Mouse (Mus musculus) spleen, postnatal 14 days (tissue): Measurements from ENCODE around the gene Klhl8.
A peak's percentile ranks its signal among the peaks of the same experiment; 100 is the strongest.
"Not testable (repeated sequence)": the region's sequence is repeated elsewhere in the genome, so short reads cannot be mapped to it uniquely, and the experiment has no call there.

Experiments
- DNase-seq, 2 experiments: peaks; one replicate each; pipeline ENCODE4 v3.0.0; 2021 to 2022; ENCODE audit warnings: low spot score in 2 of 2

Gene Klhl8

GRCm38 (mm10) chr5:103910748-103911409 lies at the start of gene Klhl8:
Klhl8 (minus strand) TSS chr5:103911259.
- DNase-seq: peak; percentile 53 to 70

GRCm38 (mm10) chr5:103954638-103955037 lies 43.6 kb upstream of the Klhl8 start:
- no peak for DNase-seq

GRCm38 (mm10) chr5:103953135-103954083 lies 42.4 kb upstream of the Klhl8 start:
- DNase-seq: no peak

GRCm38 (mm10) chr5:103950138-103950537 lies 39.1 kb upstream of the Klhl8 start:
- DNase-seq: not testable (repeated sequence)

GRCm38 (mm10) chr5:103943183-103943582 lies 32.1 kb upstream of the Klhl8 start:
- no peak for DNase-seq

- DNase-seq: no peak
These were observed 28.8 kb upstream of the Klhl8 start for GRCm38 (mm10) chr5:103939856-103940255.

GRCm38 (mm10) chr5:103939350-103939652 lies 28.2 kb upstream of the Klhl8 start:
- DNase-seq: no peak

- no peak for DNase-seq
These were observed 27.7 kb upstream of the Klhl8 start for GRCm38 (mm10) chr5:103938547-103939349.

GRCm38 (mm10) chr5:103936906-103937589 lies 26.0 kb upstream of the Klhl8 start:
- DNase-seq: no peak

GRCm38 (mm10) chr5:103931924-103932323 lies 20.9 kb upstream of the Klhl8 start:
- not testable (repeated sequence) for DNase-seq

- DNase-seq: no peak
These were observed 19.5 kb upstream of the Klhl8 start for GRCm38 (mm10) chr5:103930511-103930910.

GRCm38 (mm10) chr5:103928196-103928550 lies 17.1 kb upstream of the Klhl8 start:
- DNase-seq: no peak

GRCm38 (mm10) chr5:103927429-103928195 lies 16.6 kb upstream of the Klhl8 start:
- peak; percentile 66 to 83 for DNase-seq

GRCm38 (mm10) chr5:103926398-103926797 lies 15.3 kb upstream of the Klhl8 start:
- DNase-seq: no peak

- DNase-seq: no peak
These were observed 12.7 kb upstream of the Klhl8 start for GRCm38 (mm10) chr5:103923755-103924154.

GRCm38 (mm10) chr5:103923101-103923500 lies 12.0 kb upstream of the Klhl8 start:
- no peak for DNase-seq

GRCm38 (mm10) chr5:103922436-103922835 lies 11.4 kb upstream of the Klhl8 start:
- no peak for DNase-seq

- no peak for DNase-seq
These were observed 8.4 kb upstream of the Klhl8 start for GRCm38 (mm10) chr5:103919497-103919896.

GRCm38 (mm10) chr5:103918233-103918632 lies 7.2 kb upstream of the Klhl8 start:
- no peak for DNase-seq

GRCm38 (mm10) chr5:103917357-103917895 lies 6.4 kb upstream of the Klhl8 start:
- no peak for DNase-seq
